Mouse (Mus musculus) thymus, adult 2 months (tissue): ENCODE data around the gene Dock1. TPM values are rescaled to one million over a fixed set of nuclear protein-coding genes. Genes with fewer than 3 reads are reported as not detected.

Experiments used
- DNase-seq: peaks from one replicate; pipeline ENCODE4 v3.0.0; 2021
- H3K27ac ChIP-seq: fragments of 200-500 bp; 2 replicates; pipeline ENCODE4 v1.5.1; 2012; ENCODE audit warnings: low read length, control low read depth; ENCODE audit not compliant: control insufficient read depth, insufficient read depth
- H3K27me3 ChIP-seq: fragments of 200-500 bp; 2 replicates; pipeline ENCODE4 v1.6.1; 2012; ENCODE audit warnings: mild to moderate bottlenecking, low read length, moderate library complexity, mixed read lengths; ENCODE audit not compliant: control insufficient read depth, insufficient read depth
- H3K36me3 ChIP-seq: fragments of 200-500 bp; 2 replicates; pipeline ENCODE4 v1.6.1; 2012; ENCODE audit warnings: mild to moderate bottlenecking, low read length, moderate library complexity; ENCODE audit not compliant: control insufficient read depth, insufficient read depth
- H3K4me1 ChIP-seq: fragments of 200-500 bp; replicated peaks from 2 replicates; pipeline ENCODE4 v1.6.1; 2012; ENCODE audit warnings: low read length; ENCODE audit not compliant: control insufficient read depth, insufficient read depth
- H3K4me3 ChIP-seq: fragments of 200-500 bp; 2 replicates; pipeline ENCODE4 v1.5.1; 2012; ENCODE audit warnings: mild to moderate bottlenecking, low read length, control low read depth, moderate library complexity; ENCODE audit not compliant: control insufficient read depth, insufficient read depth
- CTCF ChIP-seq: fragments of 200-500 bp; IDR thresholded peaks from 2 replicates; pipeline ENCODE4 v1.5.1; 2012; ENCODE audit warnings: mild to moderate bottlenecking, control low read depth, low read length, moderate library complexity, borderline replicate concordance; ENCODE audit not compliant: control insufficient read depth, poor library complexity, insufficient read depth; ENCODE audit errors: extremely low read depth
- POLR2A ChIP-seq: fragments of 200-500 bp; IDR thresholded peaks from 2 replicates; pipeline ENCODE4 v1.6.1; 2012; ENCODE audit warnings: mild to moderate bottlenecking, low read length, control low read depth, moderate library complexity; ENCODE audit not compliant: control insufficient read depth, poor library complexity, insufficient read depth; ENCODE audit errors: extremely low read depth
- WGBS: fragments of 180-500 bp; shearing (Covaris S2); methylation state at CpG from one replicate; pipeline ENCODE4 v1.1.7; 2018; 5-methylcytosine and 5-hydroxymethylcytosine counted together
- polyA plus RNA-seq: library from polyadenylated mRNA; depleted of rRNA; stranded (reverse); fragments of >200 nt; gene quantifications from 2 replicates; pipeline ENCODE4 v1.2.3, GENCODE M21; 2012

The Dock1 gene
- polyA plus RNA-seq, 1 experiment, result 3.2 TPM

DNA sequence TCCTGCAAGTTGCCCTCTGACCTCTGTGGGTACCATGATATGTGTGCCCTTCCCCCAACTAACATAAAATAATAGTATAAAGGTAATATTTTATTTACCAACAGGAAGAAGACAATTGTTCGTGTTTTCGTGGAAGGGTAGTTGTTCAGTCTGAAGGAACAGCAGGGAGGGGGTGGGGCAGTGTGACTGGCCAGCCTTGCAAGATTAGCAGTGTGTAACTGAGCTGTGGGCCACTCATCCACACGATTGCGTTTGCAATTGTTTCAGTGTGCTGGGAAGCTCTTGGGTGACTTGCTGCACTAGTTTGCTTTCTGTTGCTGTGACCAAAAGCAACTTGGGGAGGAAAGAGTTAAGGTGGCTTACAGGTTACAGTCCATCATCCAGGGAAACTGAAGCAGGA, 7.4 kb downstream of the Dock1 start:
- H3K4me1 ChIP-seq, result no peaks in the 10 kb centered on the region; the same call in 1 of the 2 replicates

DNA sequence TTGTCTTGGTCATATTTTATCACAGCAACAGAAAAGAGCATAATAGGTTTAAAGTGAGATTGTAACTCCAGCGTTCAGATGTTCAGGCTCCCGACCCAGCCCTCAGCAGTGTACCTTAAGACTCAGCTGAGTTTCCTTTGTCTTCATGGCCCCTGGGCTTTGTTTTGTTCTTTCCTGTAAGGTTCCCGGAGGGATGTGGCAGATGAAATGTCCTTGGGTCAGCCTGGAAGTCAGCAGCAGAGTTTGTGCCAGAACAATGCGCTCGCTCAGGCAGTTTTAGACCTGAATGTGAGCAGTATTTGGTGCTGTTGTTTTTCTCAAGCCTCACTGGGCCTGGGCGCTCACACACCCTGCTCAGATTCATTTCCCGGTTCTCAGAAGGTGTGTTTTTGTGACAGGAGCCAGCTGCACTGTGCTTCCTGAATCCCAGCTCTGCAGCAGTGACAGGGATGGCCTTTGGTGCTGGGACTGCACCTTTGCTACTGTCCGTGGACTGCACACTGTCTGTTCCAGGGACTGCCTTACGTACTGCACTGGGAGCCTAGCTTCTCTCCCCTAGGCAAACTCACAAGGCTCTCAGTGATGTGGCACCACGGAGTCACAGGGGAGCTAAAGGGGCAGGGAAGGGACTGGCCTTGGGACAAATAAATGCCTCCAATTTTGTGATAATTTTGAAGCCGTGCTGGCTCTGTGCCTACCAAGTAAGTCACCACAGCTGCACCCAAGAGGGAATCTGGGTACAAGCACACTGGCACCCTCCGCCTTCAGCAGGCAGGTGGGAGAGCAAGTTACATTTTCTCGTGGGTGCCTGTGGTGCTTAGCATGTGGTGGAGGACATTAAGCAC, 9.1 kb downstream of the Dock1 start:
- H3K4me3 ChIP-seq, result no peak overlapping the region
- no peaks in the 10 kb centered on the region for H3K27me3 ChIP-seq
- TF ChIP-seq CTCF (no peak), POLR2A (no peak)
- H3K4me1 ChIP-seq, result no peaks in the 10 kb centered on the region; the same call in 1 of the 2 replicates
- WGBS, result 89% methylated on average over 13 of the region's 13 CpGs
- no peak overlapping the region for H3K27ac ChIP-seq
- DNase-seq, result no peak
- H3K36me3 ChIP-seq, result no peaks in the 10 kb centered on the region

More for the DNA sequence above, 7.4 kb downstream of the Dock1 start:
- no peak for TF ChIP-seq CTCF
- no peak for TF ChIP-seq POLR2A
- no peak overlapping the region for H3K4me3 ChIP-seq
- H3K27ac ChIP-seq, result no peak overlapping the region
- no peak for DNase-seq
- no peaks in the 10 kb centered on the region for H3K36me3 ChIP-seq
- H3K27me3 ChIP-seq, result no peaks in the 10 kb centered on the region
- WGBS, result 92% methylated on average over 4 of the region's 4 CpGs

DNA sequence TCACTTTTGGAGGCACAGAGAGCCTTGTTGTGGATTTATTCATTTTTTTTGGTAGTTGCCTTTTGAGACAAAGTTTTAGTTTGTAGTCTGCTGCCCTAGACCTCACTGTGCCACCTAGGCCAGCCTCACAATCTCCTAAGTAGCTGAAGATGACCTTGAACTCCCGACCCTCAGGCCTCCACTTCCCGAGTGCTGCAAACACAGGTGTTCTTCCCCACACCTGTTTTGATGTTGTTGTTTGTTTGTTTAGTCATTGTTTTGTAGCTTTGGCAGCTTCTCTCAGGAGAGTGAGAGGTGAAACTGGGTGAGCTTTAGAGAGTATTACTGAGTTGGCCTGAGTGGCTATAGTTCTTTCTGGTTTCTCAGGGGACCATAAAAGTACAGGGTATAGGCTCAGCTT, 9.7 kb downstream of the Dock1 start:
- no peak overlapping the region for H3K4me3 ChIP-seq
- no peaks in the 10 kb centered on the region for H3K36me3 ChIP-seq
- no peak for DNase-seq
- H3K27me3 ChIP-seq, result no peaks in the 10 kb centered on the region
- no peak overlapping the region for H3K27ac ChIP-seq
- no peak for TF ChIP-seq POLR2A
- TF ChIP-seq CTCF, result no peak
- no peaks in the 10 kb centered on the region; the same call in 1 of the 2 replicates for H3K4me1 ChIP-seq
- 87% methylated on average over 2 of the region's 2 CpGs for WGBS

DNA sequence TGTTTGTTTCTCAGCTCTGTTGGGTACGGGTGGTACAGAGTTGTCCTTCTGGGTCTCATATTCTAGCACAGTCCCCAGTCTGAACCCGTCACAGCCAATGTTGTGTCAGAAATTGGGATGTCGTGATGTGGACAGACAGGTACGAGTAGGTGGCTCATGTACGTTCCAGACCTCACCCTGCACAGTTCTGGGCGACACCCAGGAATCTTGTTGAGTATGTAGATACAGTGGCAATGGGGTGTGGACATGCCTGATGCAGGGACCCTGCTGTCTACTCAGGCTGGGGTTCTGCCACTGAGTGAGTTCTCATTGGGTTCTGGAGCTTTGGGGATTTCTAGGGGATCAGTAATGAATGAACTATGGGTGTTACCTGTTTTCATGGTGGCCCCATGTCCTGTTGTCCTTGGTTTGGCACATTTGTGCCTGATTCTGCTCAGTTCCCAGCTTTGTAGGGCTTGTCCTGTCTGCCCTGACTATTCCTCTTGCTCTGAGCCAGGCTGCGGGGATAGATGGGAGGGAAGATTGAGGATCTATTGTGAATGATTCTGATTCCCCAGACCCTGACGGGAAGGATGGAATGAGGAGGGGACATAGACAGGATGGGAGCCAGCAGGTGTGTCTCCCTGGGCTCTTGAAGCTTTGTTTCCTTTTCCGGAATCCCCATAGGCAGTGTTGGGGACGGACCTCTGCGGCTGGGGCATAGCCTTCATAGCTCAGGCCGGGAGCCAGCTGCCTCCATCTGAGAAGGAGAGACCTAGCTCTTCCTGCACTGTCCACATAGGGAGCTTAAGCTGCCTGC, 11.5 kb downstream of the Dock1 start:
- no peak for TF ChIP-seq CTCF
- no peak for TF ChIP-seq POLR2A
- no peak for DNase-seq
- H3K4me1 ChIP-seq, result no peaks in the 10 kb centered on the region; the same call in 1 of the 2 replicates
- H3K27me3 ChIP-seq, result no peaks in the 10 kb centered on the region
- no peaks in the 10 kb centered on the region for H3K36me3 ChIP-seq
- H3K4me3 ChIP-seq, result no peak overlapping the region
- no peak overlapping the region for H3K27ac ChIP-seq
- 94% methylated on average over 12 of the region's 12 CpGs for WGBS

DNA sequence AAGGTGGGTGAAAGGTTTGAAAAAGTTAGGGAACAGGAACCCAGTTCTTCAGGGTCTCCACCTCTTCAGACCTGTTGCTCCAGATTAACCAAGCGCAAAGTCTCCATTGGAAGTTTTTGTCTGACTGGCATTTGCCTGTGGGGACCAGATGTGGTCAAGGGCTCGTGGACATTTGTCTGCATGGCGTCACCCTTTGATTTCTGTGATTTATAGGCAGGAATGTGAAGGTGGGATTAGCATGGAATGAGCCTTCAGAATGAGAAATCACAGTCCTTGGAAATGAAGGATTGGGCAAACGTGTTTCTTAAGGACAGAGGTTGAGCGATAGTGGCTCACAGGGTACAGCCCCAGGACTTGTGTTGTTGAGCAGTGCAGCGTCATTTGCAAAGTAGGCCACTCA, 17.9 kb downstream of the Dock1 start:
- Histone ChIP-seq H3K27me3 (no peaks in the 10 kb centered on the region), H3K36me3 (no peaks in the 10 kb centered on the region), H3K4me3 (no peak overlapping the region), H3K27ac (no peak overlapping the region), H3K4me1 (no peaks in the 10 kb centered on the region)
- 96% methylated on average over 6 of the region's 6 CpGs for WGBS
- TF ChIP-seq POLR2A (no peak), CTCF (no peak)
- no peak for DNase-seq

DNA sequence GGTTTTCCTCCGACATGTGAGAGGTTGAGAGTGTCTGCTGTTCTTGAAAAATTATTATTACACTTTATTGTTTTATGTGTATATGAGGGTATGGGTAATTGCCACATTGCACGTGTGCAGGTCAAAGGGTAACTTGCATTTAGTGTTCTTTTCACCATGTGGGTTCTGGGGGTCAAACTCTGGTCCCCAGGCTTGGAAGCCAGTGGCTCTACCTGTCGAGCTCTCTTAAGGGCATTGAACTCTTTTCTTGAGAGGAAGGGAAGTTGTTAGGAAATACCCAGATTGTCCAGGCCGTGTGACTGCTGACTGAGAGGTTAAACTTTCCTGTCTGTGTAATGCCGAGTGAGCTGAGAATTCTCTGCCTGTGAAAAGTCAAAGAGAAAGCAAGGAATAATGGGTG, 19.7 kb downstream of the Dock1 start:
- DNase-seq, result no peak
- TF ChIP-seq POLR2A, result no peak
- no peak for TF ChIP-seq CTCF
- WGBS, result 87% methylated on average over 5 of the region's 5 CpGs

More for the DNA sequence above, 19.7 kb downstream of the Dock1 start:
- Histone ChIP-seq H3K27ac (no peak overlapping the region), H3K36me3 (no peaks in the 10 kb centered on the region), H3K4me3 (no peak overlapping the region), H3K4me1 (no peaks in the 10 kb centered on the region), H3K27me3 (no peaks in the 10 kb centered on the region)
